Mouse (Mus musculus): Measurements from ENCODE around the gene Xpc.

GRCm38 (mm10) chr6:91449472-91450225, 66.0 kb downstream of the Xpc start:
- no peak for TF ChIP-seq POLR2AphosphoS2 (IDR thresholded peaks at IDR 0.05; ENCODE audit: insufficient read length, low read depth)
- no peak for TF ChIP-seq POLR2A (IDR thresholded peaks at IDR 0.05; ENCODE audit: insufficient read length, low read depth)
- no peak for TF ChIP-seq E2F4 (IDR thresholded peaks at IDR 0.05; ENCODE audit: insufficient read depth)
- TF ChIP-seq TCF12 (IDR thresholded peaks at IDR 0.05; ENCODE audit: insufficient read depth, poor library complexity, severe bottlenecking): no peak
- TF ChIP-seq REST (IDR thresholded peaks at IDR 0.05; ENCODE audit: insufficient read depth, insufficient read length): no peak
- TF ChIP-seq CEBPB (IDR thresholded peaks at IDR 0.05; ENCODE audit: insufficient read depth, poor library complexity, severe bottlenecking): no peak
